Mouse (Mus musculus) olfactory bulb, adult 2 months (tissue): Measurements from ENCODE around the gene Ppt2.

Experiments used
- CTCF ChIP-seq: fragments of 200-500 bp; IDR thresholded peaks from 2 replicates; pipeline ENCODE4 v1.5.1; 2012; ENCODE audit warnings: low read depth, mild to moderate bottlenecking, low read length, moderate library complexity; ENCODE audit not compliant: insufficient read depth
- POLR2A ChIP-seq: fragments of 200-500 bp; IDR thresholded peaks from 2 replicates; pipeline ENCODE4 v1.6.1; 2012; ENCODE audit warnings: mild to moderate bottlenecking, low read depth, low read length, moderate library complexity; ENCODE audit not compliant: insufficient read depth

GRCm38 (mm10) chr17:34635671-34636070 is 7.4 kb upstream of the Ppt2 start:
- TF ChIP-seq POLR2A (no peak), CTCF (no peak)
